Mouse (Mus musculus) embryonic facial prominence, embryonic 11.5 days (tissue): ENCODE data around the gene Rufy4. TPM values are rescaled to one million over a fixed set of nuclear protein-coding genes. Genes with fewer than 3 reads are reported as not detected.

ENCODE experiments used
- ATAC-seq: fragments of 200-750 bp; cut with Nextera tagmentation; replicated peaks from 2 replicates; pipeline ENCODE4 v1.8.0; 2017; ENCODE audit warnings: low read depth; ENCODE audit not compliant: insufficient number of reproducible peaks, low FRiP score, low TSS enrichment
- DNase-seq: peaks from one replicate; pipeline ENCODE4 v3.0.0-alpha.2; 2015; ENCODE audit warnings: low spot score
- H3K27ac ChIP-seq: fragments of 300-500 bp; sonication (generic); replicated peaks from 2 replicates; pipeline ENCODE4 v1.5.1; 2014; ENCODE audit warnings: mild to moderate bottlenecking, low read depth, low read length, control low read depth
- H3K27me3 ChIP-seq: fragments of 300-500 bp; sonication (generic); 2 replicates; pipeline ENCODE4 v1.6.1; 2014; ENCODE audit warnings: mild to moderate bottlenecking, low read length, moderate library complexity, mixed read lengths; ENCODE audit not compliant: control insufficient read depth, insufficient read depth
- H3K36me3 ChIP-seq: fragments of 300-500 bp; sonication (generic); replicated peaks from 2 replicates; pipeline ENCODE4 v1.6.1; 2014; ENCODE audit warnings: low read depth, mild to moderate bottlenecking, low read length, moderate library complexity, mixed read lengths; ENCODE audit not compliant: control insufficient read depth, insufficient read depth
- H3K4me1 ChIP-seq: fragments of 300-500 bp; sonication (generic); 2 replicates; pipeline ENCODE4 v1.6.1; 2014; ENCODE audit warnings: low read length, mixed read lengths; ENCODE audit not compliant: control insufficient read depth, insufficient read depth
- H3K4me2 ChIP-seq: fragments of 300-500 bp; sonication (generic); 2 replicates; pipeline ENCODE4 v1.6.1; 2014; ENCODE audit warnings: low read depth, mild to moderate bottlenecking, control low read depth, low read length, moderate library complexity
- H3K4me3 ChIP-seq: fragments of 300-500 bp; sonication (generic); 2 replicates; pipeline ENCODE4 v1.5.1; 2014; ENCODE audit warnings: low read depth, low read length, control low read depth
- H3K9ac ChIP-seq: fragments of 300-500 bp; sonication (generic); replicated peaks from 2 replicates; pipeline ENCODE4 v1.6.1; 2014; ENCODE audit warnings: mild to moderate bottlenecking, control low read depth, low read length
- H3K9me3 ChIP-seq: fragments of 300-500 bp; sonication (generic); replicated peaks from 2 replicates; pipeline ENCODE4 v1.6.1; 2016; ENCODE audit warnings: mild to moderate bottlenecking, low read length, inconsistent platforms, mixed read lengths; ENCODE audit not compliant: control insufficient read depth
- WGBS: fragments of 180-500 bp; shearing (Covaris S2); extraction: QIAGEN DNeasy Blood & Tissue Kit; methylation state at CpG from one replicate; pipeline ENCODE4 v1.1.7; 2014; 5-methylcytosine and 5-hydroxymethylcytosine counted together
- polyA plus RNA-seq: library from polyadenylated mRNA; unstranded; fragments of >200 nt; fragmentation: Nextera tagmentation; extraction: Ambion mirVana; gene quantifications from 2 replicates; pipeline ENCODE4 v1.2.1, GENCODE M21; 2014

The Rufy4 gene
- polyA plus RNA-seq, 1 experiment from 2014 or later = 0.11 TPM

DNA sequence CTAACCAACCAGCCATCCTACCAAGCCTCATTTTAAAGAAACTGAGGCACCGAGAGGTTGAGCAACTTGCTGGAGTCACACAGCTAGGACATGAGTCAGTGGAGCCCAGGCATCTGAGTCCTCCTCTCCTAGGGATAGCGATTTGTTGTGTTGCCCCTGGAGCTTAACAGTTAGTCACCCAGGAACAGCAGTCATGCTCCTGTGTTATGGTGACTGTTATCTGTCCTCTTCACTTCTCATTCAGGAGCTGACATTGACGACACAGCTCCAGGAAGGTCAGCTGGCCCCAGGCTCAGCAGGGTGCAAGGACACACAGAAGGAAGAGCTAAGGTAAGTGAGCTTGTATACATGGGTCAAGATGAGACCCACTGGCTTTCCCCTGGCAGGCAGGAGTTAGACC is 29.6 kb upstream of the Rufy4 start:
- 0 out of 2 replicates have a peak, but pooled peaks cover 4% of the 10 kb centered on the region for H3K27me3 ChIP-seq
- WGBS = 68% methylated on average over 3 of the region's 3 CpGs
- H3K4me1 ChIP-seq = peaks cover 17% of the 10 kb centered on the region
- DNase-seq (no peak), ATAC-seq (no peak)
- H3K4me3 ChIP-seq = no peak overlapping the region
- no peaks in the 10 kb centered on the region for H3K36me3 ChIP-seq
- no peaks in the 10 kb centered on the region for H3K9me3 ChIP-seq
- H3K9ac ChIP-seq = no peak overlapping the region
- H3K4me2 ChIP-seq = no peak overlapping the region
- no peak overlapping the region for H3K27ac ChIP-seq

- peak; percentile 35 for ATAC-seq
- peak overlapping the region; percentile 79 for H3K9ac ChIP-seq
- 0 out of 2 replicates have a peak, but pooled peaks cover 4% of the 10 kb centered on the region for H3K27me3 ChIP-seq
- H3K4me2 ChIP-seq = peak overlapping the region; percentile 91
- peaks cover 10% of the 10 kb centered on the region for H3K4me1 ChIP-seq
- DNase-seq = peak; percentile 76
- under 1% methylated on average over 58 of the region's 58 CpGs for WGBS
- peak overlapping the region; percentile 14 for H3K27ac ChIP-seq
- H3K4me3 ChIP-seq = peak overlapping the region; percentile 48
- H3K9me3 ChIP-seq = no peaks in the 10 kb centered on the region
- no peaks in the 10 kb centered on the region for H3K36me3 ChIP-seq
Measured at GRCm38 (mm10) chr1:74098004-74099000, 27.0 kb upstream of the Rufy4 start.

GRCm38 (mm10) chr1:74099001-74099435 is 26.3 kb upstream of the Rufy4 start:
- Histone ChIP-seq H3K36me3 (no peaks in the 10 kb centered on the region), H3K9me3 (no peaks in the 10 kb centered on the region), H3K4me3 (peak overlapping the region; percentile 48), H3K9ac (peak overlapping the region; percentile 79), H3K27ac (peak overlapping the region; percentile 22), H3K27me3 (0 out of 2 replicates have a peak, but pooled peaks cover 4% of the 10 kb centered on the region), H3K4me1 (peaks cover 17% of the 10 kb centered on the region), H3K4me2 (peak overlapping the region; percentile 91)
- peak; percentile 55 for DNase-seq
- WGBS = under 1% methylated on average over 13 of the region's 14 CpGs
- 0 out of 2 replicates have a peak, but pooled peaks have one; percentile 25 for ATAC-seq

DNA sequence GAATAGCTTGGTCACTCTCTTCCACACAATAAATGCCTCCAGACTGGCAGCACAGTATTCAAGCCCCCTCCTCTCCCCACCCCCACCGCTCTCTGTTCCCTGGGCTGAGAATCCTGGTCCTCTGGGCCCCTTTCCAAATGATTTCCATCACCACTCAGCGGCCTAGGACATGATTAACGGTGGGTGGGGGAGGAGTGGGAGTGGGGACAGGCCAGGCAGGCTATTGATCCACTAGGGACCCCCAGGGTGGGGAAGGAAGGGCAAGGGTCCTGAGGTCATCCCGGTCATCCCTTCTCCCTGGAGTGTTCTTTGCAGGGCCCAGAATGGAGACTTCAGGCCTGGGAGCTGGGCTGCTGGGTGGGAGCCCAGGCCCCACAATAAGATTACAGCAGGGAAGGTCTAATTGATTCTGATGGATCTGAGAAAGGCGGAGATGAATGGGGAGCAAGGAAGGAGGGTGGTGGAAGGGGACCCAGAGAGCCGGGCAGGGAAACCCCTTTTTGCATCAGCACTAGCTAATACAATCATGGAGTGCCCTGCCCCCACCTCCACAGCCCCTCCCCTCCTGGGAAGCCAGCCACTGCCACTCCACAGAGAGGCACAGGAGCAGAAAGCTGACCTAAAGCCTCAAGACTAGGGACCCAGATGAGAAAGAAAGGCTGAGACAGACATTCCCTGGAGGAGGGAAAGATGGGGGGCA is 21.5 kb upstream of the Rufy4 start:
- H3K4me1 ChIP-seq = peaks cover 14% of the 10 kb centered on the region

GRCm38 (mm10) chr1:74105660-74106059 is 19.7 kb upstream of the Rufy4 start:
- H3K9me3 ChIP-seq = no peaks in the 10 kb centered on the region
- no peak overlapping the region for H3K4me3 ChIP-seq
- no peak overlapping the region for H3K9ac ChIP-seq
- ATAC-seq (no peak), DNase-seq (no peak)
- H3K4me1 ChIP-seq = peaks cover 9% of the 10 kb centered on the region
- 93% methylated on average over 4 of the region's 4 CpGs for WGBS
- no peaks in the 10 kb centered on the region for H3K27me3 ChIP-seq
- no peaks in the 10 kb centered on the region for H3K36me3 ChIP-seq
- no peak overlapping the region for H3K27ac ChIP-seq
- H3K4me2 ChIP-seq = no peak overlapping the region

More for the DNA sequence above, 21.5 kb upstream of the Rufy4 start:
- DNase-seq = peak; percentile 43
- Histone ChIP-seq H3K9me3 (no peaks in the 10 kb centered on the region), H3K4me2 (no peak overlapping the region), H3K9ac (no peak overlapping the region), H3K4me3 (no peak overlapping the region), H3K36me3 (no peaks in the 10 kb centered on the region), H3K27me3 (no peaks in the 10 kb centered on the region), H3K27ac (peak overlapping the region; percentile 22; the same call in 1 of the 2 replicates)
- peak; percentile 32 for ATAC-seq
- WGBS = 12% methylated on average over 6 of the region's 6 CpGs

DNA sequence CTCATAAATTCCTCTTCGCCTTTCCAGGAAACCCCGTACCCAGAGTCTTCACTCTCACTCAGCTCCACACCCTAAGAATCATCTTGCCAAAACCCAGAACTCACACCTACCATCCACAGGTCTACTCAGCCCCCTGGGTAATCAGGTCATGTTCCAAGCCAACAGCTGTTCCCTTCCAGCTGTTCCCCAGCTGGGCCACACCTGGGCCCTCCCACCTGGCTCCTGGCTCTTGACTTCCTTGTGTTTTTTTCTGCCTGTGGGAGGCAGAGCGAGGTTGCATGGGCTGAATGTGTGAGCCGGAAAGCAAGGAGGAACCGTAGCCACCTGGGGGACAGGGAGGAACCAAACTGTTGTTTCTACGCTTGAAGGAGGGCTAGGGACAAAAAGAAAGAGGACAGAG is 19.1 kb upstream of the Rufy4 start:
- Histone ChIP-seq H3K27me3 (no peaks in the 10 kb centered on the region), H3K27ac (no peak overlapping the region), H3K9ac (no peak overlapping the region), H3K36me3 (no peaks in the 10 kb centered on the region), H3K4me1 (peaks cover 11% of the 10 kb centered on the region), H3K4me3 (no peak overlapping the region), H3K9me3 (no peaks in the 10 kb centered on the region), H3K4me2 (no peak overlapping the region)
- ATAC-seq (no peak), DNase-seq (no peak)
- WGBS = 69% methylated on average over 6 of the region's 6 CpGs

DNA sequence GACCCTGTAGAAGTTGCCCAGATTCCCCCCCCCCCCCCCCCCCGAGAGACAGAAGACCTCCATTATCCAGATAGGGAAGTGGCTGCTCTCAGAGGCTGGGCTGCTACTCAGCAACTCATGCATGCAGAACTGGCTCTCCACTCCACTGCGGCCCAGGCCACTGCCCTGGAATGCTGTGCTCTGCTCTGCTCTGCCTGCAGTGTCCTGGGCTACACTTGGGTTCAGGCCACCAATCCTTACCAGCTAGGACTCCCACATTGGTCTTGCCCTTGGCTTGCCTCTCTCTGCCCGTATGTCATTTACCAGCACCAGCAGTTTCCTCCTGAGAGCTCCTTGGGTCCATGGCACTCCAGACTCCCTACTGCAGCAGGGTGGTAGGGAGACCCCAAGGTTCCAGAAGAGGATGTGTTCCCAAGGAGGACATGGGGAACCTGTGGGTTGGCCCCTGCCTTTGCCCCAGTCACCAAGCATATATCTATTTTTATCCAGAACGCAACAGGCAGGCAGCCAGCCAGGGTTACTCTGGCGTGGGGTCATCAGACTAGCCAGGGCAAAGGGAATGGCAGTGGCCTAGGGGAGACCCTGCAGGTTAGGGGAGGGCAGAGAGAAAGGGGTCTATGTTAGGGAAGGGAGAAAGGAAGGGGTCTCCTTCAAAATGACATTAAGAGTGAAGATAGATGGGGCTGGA is 17.3 kb upstream of the Rufy4 start:
- WGBS = 73% methylated on average over 5 of the region's 5 CpGs
- DNase-seq (no peak), ATAC-seq (no peak)
- no peak overlapping the region for H3K27ac ChIP-seq
- H3K4me1 ChIP-seq = peaks cover 16% of the 10 kb centered on the region
- no peak overlapping the region for H3K4me2 ChIP-seq
- no peak overlapping the region for H3K4me3 ChIP-seq
- no peaks in the 10 kb centered on the region for H3K27me3 ChIP-seq
- H3K9ac ChIP-seq = no peak overlapping the region
- H3K36me3 ChIP-seq = no peaks in the 10 kb centered on the region
- no peaks in the 10 kb centered on the region for H3K9me3 ChIP-seq
